Mouse (Mus musculus): ENCODE measurements around the gene Mast4.

Gene Mast4

GRCm38 (mm10) chr13:102892783-102893182 lies 441.5 kb downstream of the Mast4 start:
- no peak for DNase-seq (ENCODE audit: low read depth)

DNA sequence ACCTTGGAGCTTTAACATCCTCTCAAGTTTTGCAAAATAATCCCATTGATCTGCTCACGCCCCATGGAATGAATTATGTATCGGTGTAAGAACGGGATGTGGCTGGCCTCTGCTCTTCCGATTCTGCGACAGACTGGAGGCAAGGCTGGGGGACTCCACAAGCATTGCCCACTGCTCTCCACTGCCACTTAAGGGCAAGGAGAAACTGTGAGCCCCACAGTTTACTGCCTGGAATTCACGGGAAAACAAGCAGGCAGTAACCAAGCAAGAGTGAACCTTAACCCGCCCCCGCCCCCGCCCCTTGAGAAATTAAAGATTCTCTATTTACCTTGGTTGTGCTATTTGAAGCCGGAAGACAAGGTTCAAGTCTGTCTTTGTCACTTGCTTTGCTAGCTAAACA lies 444.3 kb downstream of the Mast4 start:
- no peak for DNase-seq (ENCODE audit: low read depth)

DNA sequence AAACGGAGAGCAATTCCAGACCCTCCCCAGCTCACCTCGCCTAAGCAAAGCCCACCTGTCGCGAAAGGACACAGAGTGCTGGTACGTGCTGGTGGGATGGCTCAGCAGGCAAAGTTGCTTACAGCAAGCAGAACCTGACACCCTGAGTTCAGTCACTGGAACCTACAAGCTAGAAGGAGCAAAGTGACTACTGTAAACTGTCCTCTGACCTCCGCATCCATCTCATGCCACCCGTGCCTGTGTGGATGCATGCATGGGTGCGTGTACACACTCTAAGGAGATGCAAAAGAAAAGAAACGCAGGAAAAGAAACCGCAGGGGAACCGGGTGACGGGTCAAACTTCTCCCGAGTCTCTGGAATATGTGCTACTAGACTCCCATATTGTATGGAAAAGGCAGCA lies 444.8 kb downstream of the Mast4 start:
- no peak for DNase-seq (ENCODE audit: low read depth)

DNA sequence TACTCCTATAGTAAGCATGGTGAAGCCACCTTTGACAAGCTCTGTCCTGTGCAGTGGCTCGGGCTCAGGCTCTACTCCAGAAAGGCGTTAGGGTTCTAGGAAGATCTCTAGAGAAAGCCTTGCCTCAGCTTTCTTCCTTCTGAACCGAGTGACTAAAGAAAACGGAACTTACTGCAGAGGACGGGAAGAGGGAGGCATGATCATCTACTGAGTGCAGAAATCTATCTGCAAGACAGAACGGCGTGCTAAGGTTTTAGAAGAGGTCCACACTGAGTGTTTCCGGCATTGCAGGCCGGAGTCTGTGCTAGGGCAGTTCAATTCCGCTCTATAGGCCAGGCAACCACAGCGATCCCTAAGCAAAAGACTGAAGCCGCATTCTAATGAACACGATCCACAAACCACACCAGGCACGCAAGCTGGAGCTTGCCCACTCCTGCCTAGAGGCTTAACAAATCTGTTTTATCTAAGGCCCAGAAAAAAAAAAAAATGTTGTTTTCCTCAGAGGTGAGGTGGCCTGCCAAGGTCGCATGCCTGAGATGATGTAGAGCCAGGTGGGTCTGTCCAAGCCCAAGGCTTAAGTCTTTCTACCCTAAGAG lies 445.3 kb downstream of the Mast4 start:
- no peak for DNase-seq (ENCODE audit: low read depth)

DNA sequence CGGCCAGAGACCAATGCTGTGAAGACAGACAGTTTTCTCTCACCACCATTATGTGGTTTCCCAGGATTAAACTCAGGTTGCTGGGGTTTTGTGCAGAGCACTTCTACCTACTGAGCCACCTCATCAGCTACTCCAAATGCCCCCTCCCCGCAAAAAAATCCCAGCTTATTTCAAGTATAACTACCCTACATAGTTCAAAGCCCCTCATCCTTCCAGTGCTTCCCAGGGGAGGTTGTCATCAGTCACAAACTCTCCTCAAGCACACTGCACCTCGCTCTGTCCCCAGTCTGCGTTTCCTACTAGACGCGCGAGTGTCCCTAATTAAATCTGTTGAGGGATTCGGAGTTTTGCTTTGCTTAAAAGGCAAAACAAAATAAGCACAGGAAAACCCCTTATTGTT lies 446.1 kb downstream of the Mast4 start:
- no peak for DNase-seq (ENCODE audit: low read depth)

- no peak for DNase-seq (ENCODE audit: low read depth)
Observed at GRCm38 (mm10) chr13:102887534-102887933, 446.8 kb downstream of the Mast4 start.

GRCm38 (mm10) chr13:102886788-102887187 lies 447.5 kb downstream of the Mast4 start:
- no peak for DNase-seq (ENCODE audit: low read depth)

- DNase-seq (ENCODE audit: low read depth), result no peak
Observed at GRCm38 (mm10) chr13:102886147-102886546, 448.1 kb downstream of the Mast4 start.

- DNase-seq (ENCODE audit: low read depth), result no peak
Observed at GRCm38 (mm10) chr13:102880381-102881076, 453.8 kb downstream of the Mast4 start.

DNA sequence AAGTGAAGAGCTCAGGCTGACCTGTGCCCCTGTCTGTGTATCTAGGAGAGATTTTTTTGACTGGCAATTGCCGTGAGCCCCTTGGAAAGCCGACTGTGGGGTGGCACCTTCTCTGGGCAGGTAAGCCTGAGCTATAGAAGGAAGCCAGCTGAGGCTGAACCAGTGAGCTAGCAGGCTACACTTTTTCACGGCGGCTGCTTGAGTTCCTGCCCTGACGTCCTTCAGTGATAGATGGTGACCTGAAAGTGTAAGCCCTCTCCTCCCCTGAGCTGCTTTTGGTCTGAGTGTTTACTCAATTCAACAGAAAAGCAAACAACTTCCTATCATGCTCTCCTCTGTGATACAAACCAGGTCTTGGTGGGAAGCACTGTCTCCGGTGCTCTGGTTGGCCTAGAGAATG lies 455.7 kb downstream of the Mast4 start:
- DNase-seq (ENCODE audit: low read depth), result no peak

GRCm38 (mm10) chr13:102877766-102878325 lies 456.5 kb downstream of the Mast4 start:
- DNase-seq (ENCODE audit: low read depth), result no peak

GRCm38 (mm10) chr13:102877154-102877553 lies 457.1 kb downstream of the Mast4 start:
- DNase-seq (ENCODE audit: low read depth), result no peak

- DNase-seq (ENCODE audit: low read depth), result no peak
Observed at GRCm38 (mm10) chr13:102875520-102875919, 458.8 kb downstream of the Mast4 start.

DNA sequence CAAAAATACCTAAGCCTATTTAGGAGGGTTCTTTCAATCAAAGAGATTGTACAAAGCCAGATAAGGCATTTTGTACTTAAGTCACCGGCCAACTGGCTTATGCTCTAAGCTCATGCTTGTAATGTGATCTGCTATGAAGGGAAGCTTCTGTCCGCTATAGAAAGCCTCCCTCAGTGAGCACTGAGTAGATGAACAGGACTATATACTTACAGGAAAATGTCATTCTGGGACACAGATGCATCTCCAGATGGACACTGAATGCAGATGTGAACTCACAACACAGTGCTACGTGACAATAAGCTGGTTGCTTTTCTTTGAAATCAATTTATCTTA lies 459.2 kb downstream of the Mast4 start:
- no peak for DNase-seq (ENCODE audit: low read depth)

DNA sequence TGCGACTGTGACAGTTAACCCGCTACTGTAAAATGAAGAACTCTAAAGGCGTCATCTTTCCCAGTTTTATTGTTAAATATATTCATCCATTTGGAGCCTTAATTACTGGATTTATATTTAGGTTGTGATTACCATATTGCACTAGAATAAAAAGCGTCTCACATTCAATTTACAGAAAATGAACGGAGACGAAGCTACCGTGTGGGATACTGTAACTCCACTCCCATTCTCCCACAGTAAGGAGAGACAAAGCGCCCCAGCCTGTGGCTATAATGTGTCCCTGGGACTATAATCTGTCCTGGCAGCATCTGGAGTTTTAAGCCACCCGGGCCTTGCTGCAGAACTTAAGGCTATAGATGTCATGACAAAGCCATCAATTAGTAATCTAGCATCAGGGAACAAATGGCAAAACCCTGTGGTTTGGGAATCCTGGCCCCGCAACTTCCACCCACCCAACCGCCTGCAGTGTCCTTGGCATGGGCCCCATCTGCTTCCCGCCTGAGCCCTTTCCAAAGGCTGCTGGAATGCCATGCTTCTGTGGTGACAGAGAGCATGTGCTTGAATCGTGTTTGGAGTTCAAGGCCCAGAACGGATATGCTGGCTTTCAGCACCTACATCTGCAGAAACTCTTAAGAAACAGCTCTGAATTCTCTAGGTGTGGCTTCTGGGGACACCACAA lies 459.7 kb downstream of the Mast4 start:
- DNase-seq (ENCODE audit: low read depth), result no peak

- no peak for DNase-seq (ENCODE audit: low read depth)
Observed at GRCm38 (mm10) chr13:102873412-102874016, 460.8 kb downstream of the Mast4 start.

DNA sequence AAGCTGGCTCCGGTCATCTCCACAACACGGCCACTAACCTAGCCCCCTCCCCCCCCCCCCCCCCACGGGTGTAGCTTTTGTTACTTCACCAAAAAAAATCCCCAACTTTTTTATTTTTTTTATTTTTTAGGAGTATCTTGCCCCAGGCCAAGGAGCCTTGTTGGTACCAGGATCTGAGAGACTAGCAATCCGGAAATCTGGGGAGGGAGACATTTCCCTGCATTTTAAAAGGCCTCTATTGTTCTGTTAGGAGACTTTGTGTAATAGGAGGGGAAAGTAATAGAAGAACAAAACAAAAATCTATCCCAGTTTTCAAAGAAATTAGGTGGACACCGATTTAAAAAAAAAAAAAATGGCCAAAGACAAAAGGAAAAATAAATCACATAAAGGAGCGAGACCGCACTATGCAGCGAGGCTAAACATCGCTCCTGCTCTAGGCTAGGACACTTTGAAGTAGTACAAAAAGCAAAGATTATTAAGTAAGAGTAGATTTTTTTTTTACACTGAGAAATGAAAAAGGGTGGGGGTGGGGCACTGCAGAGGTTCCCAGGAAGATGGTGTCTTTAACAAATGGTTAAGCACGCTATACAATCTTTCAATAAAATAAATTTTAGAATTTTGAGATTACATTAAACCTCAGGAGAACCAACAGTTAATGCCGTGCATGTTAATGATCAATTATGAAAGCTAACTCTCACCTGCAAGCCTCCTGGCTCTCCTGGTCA lies 462.8 kb downstream of the Mast4 start:
- no peak for DNase-seq (ENCODE audit: low read depth)

DNA sequence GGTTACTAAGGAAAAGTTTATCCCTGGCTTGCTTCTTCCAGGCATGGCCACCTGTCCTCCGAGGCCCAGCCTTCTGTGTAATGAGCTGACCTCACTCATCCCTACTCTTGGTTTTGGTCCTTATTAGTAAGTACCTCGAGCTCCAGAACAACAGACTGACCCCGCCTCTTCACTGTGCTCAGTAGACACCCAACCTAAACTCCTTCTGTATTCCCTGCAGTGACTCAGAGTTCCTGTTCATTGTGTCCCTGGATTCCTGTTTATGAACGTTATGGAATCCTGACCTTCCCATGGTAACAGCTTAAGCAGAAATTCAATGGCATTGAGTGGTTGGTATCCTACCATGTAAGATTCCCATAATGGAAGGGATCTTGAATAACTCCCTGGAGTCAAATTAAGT lies 464.8 kb downstream of the Mast4 start:
- no peak for DNase-seq (ENCODE audit: low read depth)

DNA sequence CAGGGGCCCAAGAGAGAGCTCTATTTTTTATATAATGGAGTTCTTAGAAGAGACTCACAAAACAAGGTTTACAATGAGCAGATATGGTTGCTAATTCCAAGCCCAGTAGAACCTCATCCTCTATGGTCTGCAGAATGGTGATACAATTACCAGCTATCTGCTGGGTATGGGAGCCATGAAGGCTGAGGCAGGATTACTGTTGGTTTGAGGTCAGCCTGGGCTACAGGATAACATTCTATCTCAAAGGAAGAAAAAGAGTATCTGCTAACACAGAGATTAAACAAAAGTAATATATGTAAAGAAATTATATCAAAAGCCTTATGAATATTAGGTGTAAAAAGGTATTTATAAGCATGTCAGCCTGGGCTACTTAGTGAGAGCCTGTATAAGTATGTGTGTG lies 467.5 kb downstream of the Mast4 start:
- no peak for DNase-seq (ENCODE audit: low read depth)

- DNase-seq (ENCODE audit: low read depth), result no peak
Observed at GRCm38 (mm10) chr13:102865971-102866724, 468.1 kb downstream of the Mast4 start.

GRCm38 (mm10) chr13:102865494-102865893 lies 468.8 kb downstream of the Mast4 start:
- DNase-seq (ENCODE audit: low read depth), result no peak
